8 mouse cellular contexts compared by ENCODE assay signal in the genomic region with DNA sequence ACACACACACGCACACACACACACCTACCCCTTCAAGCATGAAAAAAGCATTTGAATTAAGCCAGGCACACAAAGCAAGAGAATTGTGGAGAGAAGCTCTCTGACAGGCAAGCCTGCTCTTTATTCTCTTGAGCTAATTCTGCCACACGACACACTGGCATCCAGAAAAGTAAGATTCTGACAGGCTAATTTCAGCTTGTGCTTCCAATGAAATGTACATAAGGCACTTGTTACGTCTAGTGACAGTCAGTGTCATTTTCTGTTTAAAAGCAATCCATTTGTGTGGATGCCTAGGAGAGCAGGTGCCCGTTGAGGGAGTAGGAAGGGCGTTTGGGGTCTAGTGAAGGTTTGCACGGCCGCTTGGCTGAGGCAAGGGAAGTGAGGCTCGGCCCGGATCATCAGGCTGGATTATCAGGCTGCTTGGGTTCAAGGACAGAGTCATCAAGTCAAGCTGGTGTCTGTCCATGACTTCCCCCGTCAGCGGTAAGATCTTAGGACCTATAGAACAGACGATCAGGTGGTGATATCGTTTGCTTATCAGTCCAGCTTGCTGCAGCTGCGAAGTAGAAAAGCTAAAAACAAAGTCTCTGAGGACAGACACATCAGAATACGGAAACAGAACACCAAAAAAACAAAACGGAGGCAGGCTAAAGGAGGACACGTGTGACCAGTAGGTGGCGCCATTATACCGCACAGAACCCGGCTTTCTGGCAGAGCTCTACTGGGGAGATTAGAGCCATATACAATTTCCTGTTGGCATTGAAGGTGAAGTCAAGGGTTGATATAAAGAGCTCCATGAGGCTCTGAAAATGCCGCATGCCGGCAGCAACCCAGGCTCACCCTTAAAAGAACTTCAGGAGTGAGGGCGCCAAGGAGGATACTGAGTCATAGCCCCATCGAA. TPM values are rescaled to one million over a fixed set of nuclear protein-coding genes. Genes with fewer than 3 reads are reported as not detected.
A peak's percentile ranks its signal among the peaks of the same experiment; 100 is the strongest.
DNase-seq lines count a peak whose midpoint lies in the region; ATAC-seq lines count a peak whose summit lies in the region.

No protein-coding gene starts in this region.

- no peaks in the 10 kb centered on the region for H3K4me1 ChIP-seq in intestine, embryonic 15.5 days (replicated peaks)

- no peaks in the 10 kb centered on the region for H3K27me3 ChIP-seq in intestine, embryonic 15.5 days (replicated peaks)

- no peaks in the 10 kb centered on the region for H3K36me3 ChIP-seq in intestine, embryonic 15.5 days

- peak; percentile 76 for DNase-seq in adipocyte (ENCODE audit: low spot score)
- DNase-seq in embryo, embryonic 10 days (ENCODE audit: low spot score), result peak; percentile 89
- peak; percentile 61 to 64 for DNase-seq in gastrocnemius, postnatal 36 days
- peak; percentile 90 to 91 for DNase-seq in left cerebral cortex, postnatal 14 days (ENCODE audit: low spot score in 2 of 2)
- peak; percentile 88 for DNase-seq in mesoderm, embryonic 11.5 days (ENCODE audit: low read depth, low spot score)
- peak; percentile 92 for DNase-seq in right cerebral cortex, postnatal 4 days

- peak overlapping the region; percentile 32 for H3K4me2 ChIP-seq in intestine, embryonic 15.5 days (replicated peaks)

- intact Hi-C loops in gastrocnemius, postnatal 36 days (cut with DNase I), result loop anchor here (5.0 to 10.0 kb wide), 3 partner anchors 116 to 1313 kb away; no protein-coding TSS in a partner anchor
- intact Hi-C loops in left cerebral cortex, postnatal 14 days (cut with DNase I), result loop anchor here (5.0 to 10.0 kb wide), 3 partner anchors 116 to 723 kb away; no protein-coding TSS in a partner anchor

- 16% methylated on average over 24 of the region's 24 CpGs for WGBS in intestine, embryonic 15.5 days

- ATAC-seq in intestine, embryonic 15.5 days, result peak; percentile 53; the same call in 1 of the 2 replicates
- no peak for ATAC-seq in erythroid progenitor cell, adult 5-6 weeks (replicated peaks; ENCODE audit: low FRiP score, poor library complexity, severe bottlenecking)

- no peak overlapping the region for H3K4me3 ChIP-seq in intestine, embryonic 15.5 days (replicated peaks)

- no peaks in the 10 kb centered on the region for H3K9me3 ChIP-seq in intestine, embryonic 15.5 days

- H3K9ac ChIP-seq in intestine, embryonic 15.5 days, result 0 out of 2 replicates have a peak overlapping the region, but pooled peaks have one; percentile 1

- H3K27ac ChIP-seq in intestine, embryonic 15.5 days, result no peak overlapping the region

RNA-seq across cellular contexts. Expression of a gene that starts 43.4 kb away (rescaled TPM):
- total RNA-seq in gastrocnemius, postnatal 36 days (2021), result under 1 TPM; 0.18 to 0.20 TPM
- polyA plus RNA-seq in intestine, embryonic 15.5 days (2015; fragmentation: Nextera tagmentation; extraction: Ambion mirVana), result 1.3 and 1.7 TPM in 2 replicates
- total RNA-seq in left cerebral cortex, postnatal 14 days (2021), result 1 to 10 TPM in 1 of 2 experiments, under 1 TPM in 1; 0.75 to 1.1 TPM
- not detected in 2 replicates for total RNA-seq in erythroid progenitor cell, adult 5-6 weeks (2015; ENCODE audit: low replicate concordance)
- 1.1 and 1.3 TPM in 2 replicates for total RNA-seq in erythroid progenitor cell, adult 5-6 weeks (2017; ENCODE audit: low replicate concordance)
